Mouse (Mus musculus) ES-Bruce4 (cell line): ENCODE measurements around the gene Il34.

ENCODE experiments used
- CTCF ChIP-seq: IDR thresholded peaks from one replicate; pipeline ENCODE4 v1.8.1; 2011; ENCODE audit warnings: low read depth, low read length
- EP300 ChIP-seq: IDR thresholded peaks from 2 replicates; pipeline ENCODE4 v1.6.1; 2011; ENCODE audit warnings: low read depth, low read length; ENCODE audit not compliant: insufficient read depth
- POLR2A ChIP-seq: IDR thresholded peaks from one replicate; pipeline ENCODE4 v1.8.1; 2011; ENCODE audit warnings: low read length; ENCODE audit not compliant: insufficient read depth

DNA sequence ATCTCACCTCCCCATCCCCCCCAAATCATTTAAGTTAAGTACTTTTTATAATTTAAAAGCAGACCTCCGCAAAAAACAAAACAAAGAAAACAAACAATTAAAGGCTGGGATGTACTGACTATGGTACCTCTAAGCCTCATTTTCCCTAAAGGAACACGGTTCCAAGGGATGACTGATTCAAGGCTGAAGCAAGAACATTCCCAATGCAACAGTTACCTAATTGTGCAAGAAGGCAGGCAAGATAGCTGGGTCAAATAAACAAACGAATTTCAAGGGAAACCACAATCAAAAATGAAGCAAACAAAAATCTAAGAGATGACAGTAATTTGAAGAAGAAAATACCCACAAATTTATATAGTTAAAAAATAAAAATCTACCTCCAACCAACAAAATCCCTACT, 16.2 kb upstream of the Il34 start:
- TF ChIP-seq CTCF (no peak), POLR2A (no peak), EP300 (no peak)
